Mouse (Mus musculus) forebrain, embryonic 13.5 days (tissue): ENCODE data around the gene Olfr1184. TPM values are rescaled to one million over a fixed set of nuclear protein-coding genes. Genes with fewer than 3 reads are reported as not detected.
"Not testable (repeated sequence)": the region's sequence is repeated elsewhere in the genome, so short reads cannot be mapped to it uniquely, and the experiment has no call there.

ENCODE experiments used
- ATAC-seq: fragments of 200-750 bp; cut with Nextera tagmentation; 2 replicates; pipeline ENCODE4 v1.8.0; 2017
- H3K27ac ChIP-seq: fragments of 300-500 bp; sonication (generic); 2 replicates; pipeline ENCODE4 v1.5.1; 2015; ENCODE audit warnings: inconsistent platforms, mild to moderate bottlenecking, moderate library complexity
- H3K27me3 ChIP-seq: fragments of 300-500 bp; sonication (generic); 2 replicates; pipeline ENCODE4 v1.6.1; 2015; ENCODE audit warnings: mild to moderate bottlenecking, inconsistent platforms
- H3K36me3 ChIP-seq: fragments of 300-500 bp; sonication (generic); 2 replicates; pipeline ENCODE4 v1.6.1; 2015; ENCODE audit warnings: mild to moderate bottlenecking, inconsistent platforms; ENCODE audit not compliant: poor library complexity, severe bottlenecking
- H3K4me1 ChIP-seq: fragments of 300-500 bp; sonication (generic); 2 replicates; pipeline ENCODE4 v1.6.1; 2015; ENCODE audit warnings: inconsistent platforms
- H3K4me2 ChIP-seq: fragments of 300-500 bp; sonication (generic); 2 replicates; pipeline ENCODE4 v1.6.1; 2015; ENCODE audit warnings: inconsistent platforms, mild to moderate bottlenecking, moderate library complexity
- H3K4me3 ChIP-seq: fragments of 300-500 bp; sonication (generic); 2 replicates; pipeline ENCODE4 v1.5.1; 2015; ENCODE audit warnings: mild to moderate bottlenecking, inconsistent platforms
- H3K9ac ChIP-seq: fragments of 300-500 bp; sonication (generic); 2 replicates; pipeline ENCODE4 v1.6.1; 2015; ENCODE audit warnings: mild to moderate bottlenecking, inconsistent platforms
- H3K9me3 ChIP-seq: fragments of 300-500 bp; sonication (generic); replicated peaks from 2 replicates; pipeline ENCODE4 v1.6.1; 2016; ENCODE audit warnings: inconsistent platforms
- WGBS: fragments of 180-500 bp; shearing (Covaris S2); methylation state at CpG from one replicate; pipeline ENCODE4 v1.1.7; 2015; 5-methylcytosine and 5-hydroxymethylcytosine counted together
- polyA plus RNA-seq: library from polyadenylated mRNA; unstranded; fragments of >200 nt; fragmentation: Nextera tagmentation; extraction: Ambion mirVana; gene quantifications from 2 replicates; pipeline ENCODE4 v1.2.1, GENCODE M21; 2015

The Olfr1184 gene
- polyA plus RNA-seq, result not detected in 2 replicates

DNA sequence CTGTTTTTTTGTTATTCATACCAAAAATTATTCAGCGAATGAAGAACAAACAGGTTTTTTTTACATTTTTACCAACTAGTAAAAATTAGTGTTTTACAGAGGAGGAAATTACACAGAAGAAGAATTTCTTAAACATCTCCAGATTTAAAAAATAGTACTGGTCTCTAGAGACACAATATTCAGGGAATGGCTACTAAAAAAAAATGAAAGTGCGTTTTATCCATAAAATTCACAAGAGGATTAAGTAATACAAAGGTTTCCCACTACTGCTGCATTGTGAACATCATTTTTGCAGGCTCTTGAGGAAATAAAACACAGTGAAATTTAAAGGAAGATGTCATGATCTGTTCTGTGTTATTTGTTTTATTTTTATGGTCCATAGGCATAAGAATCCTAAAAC, at the start of gene Olfr1184:
Gene Olfr1184, plus strand, starts transcription at position 301 of the 400 bp plus-strand sequence.
- Histone ChIP-seq H3K4me3 (no peak within 1 kb of the TSS), H3K27ac (no peak within 1 kb of the TSS), H3K4me2 (no peak within 1 kb of the TSS), H3K9ac (no peak within 1 kb of the TSS), H3K36me3 (no peaks in the 10 kb centered on the region), H3K27me3 (no peaks in the 10 kb centered on the region), H3K9me3 (no peaks in the 10 kb centered on the region), H3K4me1 (no peaks in the 10 kb centered on the region)
- ATAC-seq, result no peak
- 90% methylated on average over 2 of the region's 2 CpGs for WGBS

DNA sequence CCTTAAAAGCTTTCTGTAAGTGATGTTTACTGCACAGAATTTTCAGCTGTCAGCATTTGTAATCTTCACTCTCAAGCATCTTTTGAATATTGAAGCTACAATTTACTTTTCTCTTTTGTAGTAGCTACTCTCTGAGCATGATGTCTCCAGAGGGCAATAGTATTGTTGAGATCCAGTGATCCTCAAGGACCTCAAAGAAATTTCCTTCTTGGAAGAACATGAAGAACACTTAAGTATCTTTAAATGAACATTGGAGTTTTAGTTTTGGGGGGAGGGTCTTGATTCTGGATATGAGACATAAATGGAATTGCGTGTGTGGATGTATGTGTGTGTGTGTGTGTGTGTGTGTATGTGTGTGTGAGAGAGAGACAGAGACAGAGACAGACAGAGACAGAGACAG, 34.4 kb upstream of the Olfr1184 start, which contains the start of gene Gm13757:
Gene Gm13757, minus strand, starts transcription at position 101 of the 400 bp plus-strand sequence.
- Histone ChIP-seq H3K4me3 (no peak within 1 kb of the TSS), H3K9ac (no peak within 1 kb of the TSS), H3K4me2 (no peak within 1 kb of the TSS), H3K9me3 (no peaks in the 10 kb centered on the region), H3K27ac (no peak within 1 kb of the TSS), H3K27me3 (no peaks in the 10 kb centered on the region), H3K36me3 (no peaks in the 10 kb centered on the region), H3K4me1 (no peaks in the 10 kb centered on the region)
- ATAC-seq, result no peak
- 90% methylated on average over 1 of the region's 1 CpGs for WGBS

DNA sequence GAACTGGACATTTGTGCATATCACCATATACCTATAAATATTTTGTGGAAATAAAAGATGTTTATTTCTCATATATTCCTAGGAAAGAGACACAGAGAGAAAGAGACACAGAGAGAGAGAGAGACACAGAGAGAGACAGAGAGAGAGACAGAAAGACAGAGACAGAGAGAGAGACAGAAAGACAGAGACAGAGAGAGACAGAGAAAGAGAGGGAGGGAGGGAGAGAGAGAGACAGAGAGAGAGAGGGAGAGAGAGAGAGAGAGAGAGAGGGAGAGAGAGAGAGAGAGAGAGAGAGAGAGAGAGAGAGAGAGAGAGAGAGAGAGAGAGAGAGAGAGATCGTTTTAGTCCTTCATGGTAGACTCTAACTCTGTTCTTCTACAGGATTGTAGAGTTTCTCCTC, 28.8 kb upstream of the Olfr1184 start, which contains the start of gene Olfr1183:
Gene Olfr1183, plus strand, starts transcription at position 301 of the 400 bp plus-strand sequence.
- H3K4me2 ChIP-seq, H3K27ac ChIP-seq, H3K36me3 ChIP-seq, H3K4me3 ChIP-seq, H3K9me3 ChIP-seq, H3K27me3 ChIP-seq, H3K4me1 ChIP-seq, ATAC-seq, H3K9ac ChIP-seq: not testable (repeated sequence)
- WGBS, result 88% methylated on average over 1 of the region's 1 CpGs

DNA sequence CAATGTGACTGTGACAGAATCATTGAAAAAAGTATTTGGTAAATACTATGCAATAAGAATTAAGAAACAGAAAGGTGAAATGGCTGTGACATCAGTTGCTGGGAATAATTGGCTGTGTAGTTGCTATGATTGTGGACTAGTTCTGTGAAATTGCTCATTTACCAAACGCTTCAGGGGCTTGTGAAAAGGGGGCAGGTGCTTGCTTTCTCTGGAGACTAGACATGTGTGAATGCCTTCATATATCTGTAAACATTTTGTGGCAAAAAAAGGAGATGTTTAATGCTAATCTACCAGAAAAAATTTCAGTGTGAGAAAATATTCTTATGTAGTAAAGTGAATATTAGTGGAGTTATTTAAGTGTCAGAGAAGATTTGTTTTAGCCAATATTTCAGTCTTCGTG, 9.6 kb downstream of the Olfr1184 start, which contains the start of gene Olfr1185-ps1:
Gene Olfr1185-ps1, plus strand, starts transcription at position 301 of the 400 bp plus-strand sequence.
- no peaks in the 10 kb centered on the region for H3K4me1 ChIP-seq
- no peaks in the 10 kb centered on the region for H3K36me3 ChIP-seq
- H3K27me3 ChIP-seq, result no peaks in the 10 kb centered on the region
- H3K27ac ChIP-seq, result no peak within 1 kb of the TSS
- H3K4me2 ChIP-seq, result no peak within 1 kb of the TSS
- 76% methylated on average over 2 of the region's 2 CpGs for WGBS
- H3K9ac ChIP-seq, result no peak within 1 kb of the TSS
- H3K4me3 ChIP-seq, result no peak within 1 kb of the TSS
- H3K9me3 ChIP-seq, result no peaks in the 10 kb centered on the region
- ATAC-seq, result no peak

DNA sequence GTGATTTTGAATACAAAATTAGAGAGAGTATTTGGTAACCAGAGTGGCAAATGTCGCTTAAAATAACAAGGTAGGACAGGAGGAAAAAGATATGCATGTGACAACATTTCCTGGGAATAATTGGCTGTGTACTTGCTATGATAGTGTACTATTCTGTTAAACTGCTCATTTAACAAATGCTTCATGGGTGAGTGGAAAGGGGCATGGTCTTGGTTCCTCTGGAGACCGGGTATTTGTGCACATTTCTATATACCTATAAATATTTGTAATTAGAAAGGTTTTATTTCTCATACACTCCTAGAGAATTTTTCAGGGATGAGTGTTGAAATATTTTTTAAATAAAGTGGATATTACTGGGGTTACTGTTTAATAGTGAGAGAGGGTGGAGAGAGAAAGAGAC, 34.9 kb downstream of the Olfr1184 start, which contains the start of gene Olfr1186:
Gene Olfr1186, plus strand, starts transcription at position 301 of the 400 bp plus-strand sequence.
- ATAC-seq, result no peak

DNA sequence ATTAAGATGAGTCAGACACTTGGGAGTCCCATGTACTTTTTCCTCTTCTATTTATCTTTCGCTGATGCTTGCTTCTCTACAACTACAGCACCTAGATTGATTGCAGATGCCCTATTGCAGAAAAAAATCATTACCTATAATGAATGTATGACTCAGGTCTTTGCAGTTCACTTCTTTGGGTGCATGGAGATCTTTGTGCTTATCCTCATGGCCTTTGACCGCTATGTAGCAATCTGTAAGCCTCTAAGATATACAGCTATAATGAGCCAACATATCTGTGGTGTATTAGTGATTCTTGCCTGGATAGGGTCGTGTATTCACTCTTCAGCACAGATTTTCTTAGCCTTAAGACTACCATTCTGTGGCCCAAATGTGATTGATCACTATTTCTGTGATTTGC, 42.3 kb downstream of the Olfr1184 start:
- Histone ChIP-seq H3K36me3 (no peaks in the 10 kb centered on the region), H3K9me3 (no peaks in the 10 kb centered on the region), H3K4me2 (no peak overlapping the region), H3K4me1 (no peaks in the 10 kb centered on the region), H3K4me3 (no peak overlapping the region), H3K27ac (no peak overlapping the region), H3K9ac (no peak overlapping the region), H3K27me3 (no peaks in the 10 kb centered on the region)
- WGBS, result 70% methylated on average over 3 of the region's 3 CpGs
- ATAC-seq, result no peak

More for the DNA sequence above, 34.9 kb downstream of the Olfr1184 start, which contains the start of gene Olfr1186:
- no peaks in the 10 kb centered on the region for H3K4me1 ChIP-seq
- no peak within 1 kb of the TSS for H3K4me3 ChIP-seq
- H3K9me3 ChIP-seq, result no peaks in the 10 kb centered on the region
- H3K27ac ChIP-seq, result no peak within 1 kb of the TSS
- H3K27me3 ChIP-seq, result no peaks in the 10 kb centered on the region
- H3K4me2 ChIP-seq, result no peak within 1 kb of the TSS
- no peaks in the 10 kb centered on the region for H3K36me3 ChIP-seq
- WGBS, result 87% methylated on average over 2 of the region's 2 CpGs
- no peak within 1 kb of the TSS for H3K9ac ChIP-seq

Other genes with a start within 250 kb of the Olfr1184 start
- not detected in 2 replicates for gene Olfr1173, start 203.7 kb upstream of the Olfr1184 start, polyA plus RNA-seq
- not detected in 2 replicates for gene Olfr1174-ps, start 168.5 kb upstream of the Olfr1184 start, polyA plus RNA-seq
- gene Olfr1175-ps, start 156.4 kb upstream of the Olfr1184 start, polyA plus RNA-seq, result not detected in 2 replicates
- not detected in 2 replicates for gene Olfr1176, start 146.9 kb upstream of the Olfr1184 start, polyA plus RNA-seq
- not detected in 2 replicates for gene Olfr1177-ps, start 137.1 kb upstream of the Olfr1184 start, polyA plus RNA-seq
- not detected in 2 replicates for gene Olfr1178, start 96.5 kb upstream of the Olfr1184 start, polyA plus RNA-seq
- gene Olfr1179, start 77.1 kb upstream of the Olfr1184 start, polyA plus RNA-seq, result not detected in 2 replicates
- gene Olfr1180, start 64.4 kb upstream of the Olfr1184 start, polyA plus RNA-seq, result not detected in 2 replicates
- gene Olfr1181, start 57.4 kb upstream of the Olfr1184 start, polyA plus RNA-seq, result not detected in 2 replicates
- gene Gm13757, start 34.5 kb upstream of the Olfr1184 start, polyA plus RNA-seq, result not detected in 2 replicates
- not detected in 2 replicates for gene Olfr1183, start 28.7 kb upstream of the Olfr1184 start, polyA plus RNA-seq
- gene Olfr1185-ps1, start 9.7 kb downstream of the Olfr1184 start, polyA plus RNA-seq, result not detected in 2 replicates
- gene Olfr1186, start 35.0 kb downstream of the Olfr1184 start, polyA plus RNA-seq, result not detected in 2 replicates
- not detected in 2 replicates for gene Olfr1188, start 73.3 kb downstream of the Olfr1184 start, polyA plus RNA-seq
- not detected in 2 replicates for gene Olfr1189, start 102.9 kb downstream of the Olfr1184 start, polyA plus RNA-seq
- gene Olfr1191-ps1, start 156.9 kb downstream of the Olfr1184 start, polyA plus RNA-seq, result not detected in 2 replicates
- gene Olfr1192-ps1, start 164.9 kb downstream of the Olfr1184 start, polyA plus RNA-seq, result not detected in 2 replicates
- not detected in 2 replicates for gene Olfr1193, start 192.0 kb downstream of the Olfr1184 start, polyA plus RNA-seq
- gene Olfr1195, start 205.6 kb downstream of the Olfr1184 start, polyA plus RNA-seq, result not detected in 2 replicates
- not detected in 2 replicates for gene Olfr1196, start 221.0 kb downstream of the Olfr1184 start, polyA plus RNA-seq
- gene Olfr1197, start 248.8 kb downstream of the Olfr1184 start, polyA plus RNA-seq, result not detected in 2 replicates